Mouse (Mus musculus) large intestine, adult 2 months (tissue): Measurements from ENCODE around the gene Lamtor2. TPM values are rescaled to one million over a fixed set of nuclear protein-coding genes. Genes with fewer than 3 reads are reported as not detected.

Source experiments
- polyA plus RNA-seq: library from polyadenylated mRNA; depleted of rRNA; stranded (reverse); fragments of >200 nt; gene quantifications from 2 replicates; pipeline ENCODE4 v1.2.3, GENCODE M21; 2012; rRNA removed

Lamtor2 gene
- polyA plus RNA-seq, 1 experiment = 148 TPM

Other genes with a start within 250 kb of the Lamtor2 start
- gene Glmp, start 228.1 kb downstream of the Lamtor2 start, polyA plus RNA-seq = 194 and 196 TPM in 2 replicates
- gene Tmem79, start 216.9 kb downstream of the Lamtor2 start, polyA plus RNA-seq = 30.3 and 41.6 TPM in 2 replicates
- 50.2 and 69.8 TPM in 2 replicates for gene Smg5, start 216.8 kb downstream of the Lamtor2 start, polyA plus RNA-seq
- gene Paqr6, start 188.5 kb downstream of the Lamtor2 start, polyA plus RNA-seq = 2.4 and 3.2 TPM in 2 replicates
- 2.5 and 5.6 TPM in 2 replicates for gene Bglap3, start 180.3 kb downstream of the Lamtor2 start, polyA plus RNA-seq
- gene Bglap2, start 174.4 kb downstream of the Lamtor2 start, polyA plus RNA-seq = 0.36 and 0.58 TPM in 2 replicates
- gene Bglap, start 168.6 kb downstream of the Lamtor2 start, polyA plus RNA-seq = 1.5 TPM in 1 of 2 replicates, not detected in the other
- 67.4 and 70.5 TPM in 2 replicates for gene Pmf1, start 142.7 kb downstream of the Lamtor2 start, polyA plus RNA-seq
- gene Slc25a44, start 127.9 kb downstream of the Lamtor2 start, polyA plus RNA-seq = 32.0 and 47.7 TPM in 2 replicates
- gene Sema4a, start 91.9 kb downstream of the Lamtor2 start, polyA plus RNA-seq = 221 and 227 TPM in 2 replicates
- gene Lmna, start 43.1 kb downstream of the Lamtor2 start, polyA plus RNA-seq = 90.6 and 165 TPM in 2 replicates
- gene Mex3a, start 20.7 kb downstream of the Lamtor2 start, polyA plus RNA-seq = 0.63 and 0.89 TPM in 2 replicates
- gene Rab25, start 4.8 kb downstream of the Lamtor2 start, polyA plus RNA-seq = 236 and 238 TPM in 2 replicates
- gene Ubqln4, start 684 bp upstream of the Lamtor2 start, polyA plus RNA-seq = 41.2 and 50.6 TPM in 2 replicates
- gene Ssr2, start 22.8 kb upstream of the Lamtor2 start, polyA plus RNA-seq = 417 and 500 TPM in 2 replicates
- gene Arhgef2, start 52.9 kb upstream of the Lamtor2 start, polyA plus RNA-seq = 49.2 and 77.5 TPM in 2 replicates
- gene Rxfp4, start 100.1 kb upstream of the Lamtor2 start, polyA plus RNA-seq = 0.12 TPM in 1 of 2 replicates, not detected in the other
- 28.6 and 50.6 TPM in 2 replicates for gene Khdc4, start 132.7 kb upstream of the Lamtor2 start, polyA plus RNA-seq
- 30.6 and 38.7 TPM in 2 replicates for gene Rit1, start 163.8 kb upstream of the Lamtor2 start, polyA plus RNA-seq
- gene Syt11, start 222.1 kb upstream of the Lamtor2 start, polyA plus RNA-seq = 4.7 and 4.9 TPM in 2 replicates